Mouse (Mus musculus) spleen, adult 2 months (tissue): ENCODE results near the gene Ppm1h.

Source experiments
- CTCF ChIP-seq: fragments of 200-500 bp; IDR thresholded peaks from 2 replicates; pipeline ENCODE4 v1.5.1; 2011; ENCODE audit warnings: mild to moderate bottlenecking, inconsistent platforms; ENCODE audit not compliant: insufficient read depth, insufficient read length, insufficient replicate concordance; ENCODE audit errors: extremely low read depth
- POLR2A ChIP-seq: fragments of 200-500 bp; IDR thresholded peaks from 2 replicates; pipeline ENCODE4 v1.6.1; 2011; ENCODE audit warnings: low read depth, low read length, inconsistent platforms

DNA sequence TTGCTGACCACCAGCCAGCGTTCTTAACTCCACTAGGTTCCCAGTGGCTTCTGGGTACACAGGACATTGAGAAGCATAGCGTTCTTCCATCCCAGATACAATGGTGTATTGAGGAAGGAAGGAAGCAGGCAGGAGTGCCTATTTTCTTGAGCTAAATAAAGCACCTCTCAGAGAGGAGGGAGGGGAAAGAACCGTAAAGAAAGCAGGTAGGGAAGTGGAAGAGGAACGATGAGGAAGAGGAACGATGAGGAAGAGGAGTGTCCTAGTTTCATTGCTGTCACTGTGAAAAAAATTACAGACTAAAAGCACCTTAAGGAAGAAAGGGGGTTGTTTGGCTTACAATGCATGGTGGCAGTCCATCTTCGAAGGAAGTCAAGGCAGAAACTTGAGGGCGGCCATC, 291.6 kb downstream of the Ppm1h start:
- no peak for TF ChIP-seq CTCF
- TF ChIP-seq POLR2A: no peak
